Mouse (Mus musculus) liver, embryonic 14.5 days (tissue): ENCODE measurements around the gene Ap3s2. TPM values are rescaled to one million over a fixed set of nuclear protein-coding genes. Genes with fewer than 3 reads are reported as not detected.

ENCODE experiments used
- ATAC-seq: fragments of 200-750 bp; cut with Nextera tagmentation; 2 replicates; pipeline ENCODE4 v1.8.0; 2017; ENCODE audit warnings: moderate number of reproducible peaks, mild to moderate bottlenecking, moderate library complexity; ENCODE audit not compliant: insufficient read depth
- DNase-seq, 3 experiments: peaks; one replicate each; pipeline ENCODE4 v3.0.0-alpha.2; 2012 to 2013; ENCODE audit warnings: low read depth in 3 of 3, low spot score in 3 of 3
- H3K27ac ChIP-seq: fragments of 300-500 bp; sonication (generic); 2 replicates; pipeline ENCODE4 v1.5.1; 2014; ENCODE audit warnings: moderate library complexity, mild to moderate bottlenecking, control low read depth, inconsistent platforms
- H3K27me3 ChIP-seq: fragments of 300-500 bp; sonication (generic); 2 replicates; pipeline ENCODE4 v1.6.1; 2014; ENCODE audit warnings: mild to moderate bottlenecking, low read length, moderate library complexity; ENCODE audit not compliant: control insufficient read depth, insufficient read depth
- H3K36me3 ChIP-seq: fragments of 300-500 bp; sonication (generic); replicated peaks from 2 replicates; pipeline ENCODE4 v1.6.1; 2014; ENCODE audit warnings: low read depth; ENCODE audit not compliant: control insufficient read depth, insufficient read depth
- H3K4me1 ChIP-seq, 2 experiments: fragments of 200-500 bp in 1 of 2; fragments of 300-500 bp in 1 of 2; sonication (generic) in 1 of 2; replicated peaks; 2 replicates each; pipeline ENCODE4 v1.6.1; 2012 to 2014; ENCODE audit warnings: antibody characterized with exemption in 1 of 2, inconsistent platforms in 1 of 2, low read length in 1 of 2; ENCODE audit not compliant: control insufficient read depth in 2 of 2, insufficient read depth in 2 of 2
- H3K4me2 ChIP-seq: fragments of 300-500 bp; sonication (generic); 2 replicates; pipeline ENCODE4 v1.6.1; 2014; ENCODE audit warnings: low read depth, mild to moderate bottlenecking, control low read depth, moderate library complexity
- H3K4me3 ChIP-seq, 2 experiments: fragments of 200-500 bp in 1 of 2; fragments of 300-500 bp in 1 of 2; sonication (generic) in 1 of 2; 2 replicates each; pipeline ENCODE4 v1.5.1; 2012 to 2014; ENCODE audit warnings: low read depth in 2 of 2, low read length in 2 of 2, mild to moderate bottlenecking in 2 of 2, control low read depth in 1 of 2, inconsistent platforms in 1 of 2, moderate library complexity in 1 of 2; ENCODE audit not compliant: insufficient read depth in 1 of 2
- H3K9ac ChIP-seq: fragments of 300-500 bp; sonication (generic); replicated peaks from 2 replicates; pipeline ENCODE4 v1.6.1; 2014; ENCODE audit warnings: mild to moderate bottlenecking, control low read depth, moderate library complexity
- H3K9me3 ChIP-seq: fragments of 300-500 bp; sonication (generic); 2 replicates; pipeline ENCODE4 v1.6.1; 2016; ENCODE audit warnings: low read length, mixed read lengths; ENCODE audit not compliant: control insufficient read depth
- CTCF ChIP-seq: IDR thresholded peaks from 2 replicates; pipeline ENCODE4 v1.5.1; 2016; ENCODE audit warnings: antibody characterized with exemption, low read depth, control low read depth
- EP300 ChIP-seq: IDR thresholded peaks from 2 replicates; pipeline ENCODE4 v1.6.1; 2016; ENCODE audit warnings: antibody characterized with exemption, low read depth
- WGBS: fragments of 180-500 bp; shearing (Covaris S2); extraction: QIAGEN DNeasy Blood & Tissue Kit; methylation state at CpG from one replicate; pipeline ENCODE4 v1.1.7; 2014; ENCODE audit not compliant: insufficient replicate concordance; 5-methylcytosine and 5-hydroxymethylcytosine counted together
- polyA plus RNA-seq, 2 experiments: library from polyadenylated mRNA; depleted of rRNA in 1 of 2; stranded (reverse) in 1 of 2; unstranded in 1 of 2; fragments of >200 nt; fragmentation: Nextera tagmentation in 1 of 2; extraction: Ambion mirVana in 1 of 2; gene quantifications; 2 replicates each; pipeline versions ENCODE4 v1.2.1 to v1.2.3; 2012 to 2014

Ap3s2 gene
- polyA plus RNA-seq, 2 experiments = 5.6 to 12.2 TPM

DNA sequence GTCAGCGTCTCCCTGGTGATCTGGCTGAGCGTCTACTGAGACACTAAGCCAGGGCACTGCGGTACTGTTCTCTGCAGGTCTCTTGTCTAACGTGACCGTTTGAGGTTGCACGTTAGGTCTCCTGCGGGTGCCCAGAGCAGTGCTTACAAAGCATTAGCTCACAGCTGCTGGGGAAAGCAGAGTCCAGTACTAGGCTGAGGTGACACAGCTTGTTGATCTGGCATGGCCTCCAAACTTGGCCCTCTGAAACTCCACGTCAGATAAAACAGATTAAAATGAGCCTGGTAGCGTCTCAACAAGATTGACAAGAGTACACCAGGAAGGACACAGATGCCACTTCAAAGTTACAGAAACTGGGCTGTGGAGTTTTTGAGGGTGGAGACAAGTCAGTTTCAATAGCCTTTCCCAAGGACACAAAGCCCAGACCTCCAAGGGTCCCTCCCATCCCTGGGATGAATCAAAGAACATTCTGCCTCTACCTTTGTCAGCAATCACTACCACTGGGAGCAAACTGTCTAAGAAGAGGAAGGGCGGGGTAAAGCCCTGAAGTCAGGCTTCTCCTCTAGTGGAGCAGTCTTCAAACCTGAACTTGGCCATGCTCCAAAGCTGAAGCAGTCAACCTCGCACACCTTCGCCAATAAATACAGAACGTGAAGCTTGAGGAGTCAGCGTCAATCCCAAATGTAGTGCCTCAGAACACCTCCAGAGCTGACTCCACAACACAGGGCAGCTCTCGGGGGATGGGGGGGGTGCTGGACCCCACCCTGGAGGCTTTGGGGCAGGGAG is 29.8 kb downstream of the Ap3s2 start:
- H3K27me3 ChIP-seq = no peaks in the 10 kb centered on the region
- H3K9me3 ChIP-seq = no peaks in the 10 kb centered on the region
- H3K27ac ChIP-seq = no peak overlapping the region
- WGBS = 81% methylated on average over 15 of the region's 15 CpGs
- no peaks in the 10 kb centered on the region for H3K36me3 ChIP-seq
- no peak for ATAC-seq
- H3K4me3 ChIP-seq = no peak overlapping the region
- no peak overlapping the region for H3K4me2 ChIP-seq
- TF ChIP-seq CTCF = no peak
- TF ChIP-seq EP300 = no peak
- no peak overlapping the region for H3K9ac ChIP-seq
- DNase-seq = no peak
- H3K4me1 ChIP-seq = no peaks in the 10 kb centered on the region

DNA sequence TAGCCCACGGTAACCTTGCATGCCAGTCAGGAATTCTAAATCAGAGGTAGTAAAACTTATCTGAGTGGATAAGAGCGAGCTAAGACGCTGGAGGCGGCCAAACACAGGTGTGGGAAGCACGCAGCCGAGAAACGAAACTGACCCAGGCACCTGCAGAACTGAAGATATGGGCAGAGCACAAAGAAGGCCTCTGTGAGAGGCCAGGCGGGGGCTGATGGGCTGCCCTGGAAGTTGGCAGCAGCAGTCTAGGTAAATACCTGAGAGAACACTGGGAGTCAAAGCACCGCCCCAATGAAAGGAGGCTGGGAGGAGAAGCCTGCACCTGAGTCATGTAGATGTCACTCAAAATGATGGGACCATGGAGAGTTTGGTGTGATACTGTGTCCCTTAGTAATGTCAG is 31.8 kb downstream of the Ap3s2 start:
- Histone ChIP-seq H3K4me1 (no peaks in the 10 kb centered on the region), H3K27ac (no peak overlapping the region), H3K4me3 (no peak overlapping the region)

DNA sequence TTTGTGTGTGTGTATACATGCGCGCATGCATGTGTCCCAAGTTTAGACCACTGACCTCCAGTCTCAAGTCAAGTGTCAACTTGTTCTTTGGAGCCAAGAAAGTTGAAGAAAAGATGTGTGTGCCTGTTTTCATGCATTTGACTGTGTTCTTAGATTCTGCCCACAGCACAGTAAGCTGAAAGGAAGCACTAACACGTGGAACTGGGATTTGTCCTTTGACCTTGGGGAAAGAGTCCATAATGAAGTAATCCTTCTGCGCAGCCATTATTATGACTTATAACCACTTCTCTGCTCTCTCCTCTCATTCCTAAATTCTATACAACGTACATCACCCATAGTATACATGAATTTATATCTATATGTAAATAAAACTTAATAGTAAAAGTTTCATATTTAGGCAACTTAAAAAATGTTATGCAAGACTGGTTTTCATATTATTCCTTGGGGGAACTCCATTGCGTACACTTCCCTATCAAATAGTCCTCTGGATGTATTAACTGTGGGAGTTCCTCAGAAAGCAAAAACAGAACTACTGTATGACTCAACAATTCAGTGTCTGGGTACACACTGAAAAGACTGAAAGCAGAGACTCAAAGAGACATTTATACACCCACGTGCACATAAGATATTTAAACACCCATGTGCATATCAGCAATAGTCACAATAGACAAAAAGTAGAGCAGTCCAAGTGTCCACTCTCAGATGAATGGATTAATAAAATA is 36.7 kb downstream of the Ap3s2 start:
- no peak for ATAC-seq
- WGBS = 75% methylated on average over 7 of the region's 7 CpGs
- no peaks in the 10 kb centered on the region for H3K4me1 ChIP-seq
- no peak for DNase-seq
- no peak overlapping the region for H3K4me3 ChIP-seq
- H3K27me3 ChIP-seq = no peaks in the 10 kb centered on the region
- H3K27ac ChIP-seq = no peak overlapping the region
- TF ChIP-seq CTCF = no peak
- TF ChIP-seq EP300 = no peak
- H3K9me3 ChIP-seq = no peaks in the 10 kb centered on the region
- no peak overlapping the region for H3K4me2 ChIP-seq
- no peak overlapping the region for H3K9ac ChIP-seq
- H3K36me3 ChIP-seq = peaks cover 3% of the 10 kb centered on the region; the same call in 1 of the 2 replicates

More for the DNA sequence above, 31.8 kb downstream of the Ap3s2 start:
- Histone ChIP-seq H3K4me2 (no peak overlapping the region), H3K36me3 (no peaks in the 10 kb centered on the region), H3K9ac (no peak overlapping the region), H3K27me3 (no peaks in the 10 kb centered on the region), H3K9me3 (no peaks in the 10 kb centered on the region)
- ATAC-seq (no peak), DNase-seq (no peak)
- WGBS = 71% methylated on average over 9 of the region's 9 CpGs
- TF ChIP-seq EP300 (no peak), CTCF (no peak)

DNA sequence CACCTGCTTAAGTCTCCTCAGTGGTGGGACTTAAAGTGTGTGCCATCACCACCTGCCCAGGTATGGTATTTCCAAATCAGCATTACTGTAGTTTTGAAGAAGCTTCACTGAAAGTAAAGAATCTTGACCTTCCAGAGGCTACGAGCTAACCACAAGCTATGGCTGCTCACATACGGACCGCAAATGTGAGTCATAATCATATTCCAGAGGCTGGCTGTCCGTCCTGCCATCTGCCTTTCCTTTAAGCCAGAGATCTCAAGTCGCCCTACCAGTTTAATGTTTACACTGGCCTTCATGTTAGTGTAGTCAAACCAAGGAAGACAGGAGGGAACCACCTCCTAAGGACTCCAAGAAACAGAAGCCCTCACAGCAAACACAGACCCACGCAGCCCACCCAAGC is 38.5 kb downstream of the Ap3s2 start:
- TF ChIP-seq CTCF = no peak
- TF ChIP-seq EP300 = no peak
- 72% methylated on average over 6 of the region's 6 CpGs for WGBS

DNA sequence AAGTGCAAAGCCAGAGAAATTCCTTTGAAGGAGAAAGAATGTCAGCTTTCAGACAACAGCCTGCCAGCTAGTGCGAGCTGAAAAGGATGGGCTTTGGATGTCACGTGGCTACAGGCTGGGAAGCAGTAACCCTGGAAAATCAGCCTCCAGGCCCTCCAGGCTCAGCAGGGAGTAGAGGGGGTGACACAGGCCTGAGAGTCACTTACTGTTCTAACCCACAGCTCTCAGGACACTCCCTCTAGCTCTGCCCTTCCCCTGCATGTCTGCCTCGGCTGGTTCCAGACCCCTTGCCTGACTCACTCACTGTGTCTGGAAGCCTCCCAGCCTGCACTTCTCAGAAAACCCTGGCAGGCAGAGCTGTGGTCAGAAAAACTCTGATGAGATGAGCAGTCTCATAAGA is 39.5 kb downstream of the Ap3s2 start:
- Histone ChIP-seq H3K36me3 (peaks cover 3% of the 10 kb centered on the region; the same call in 1 of the 2 replicates), H3K9me3 (no peaks in the 10 kb centered on the region), H3K27ac (no peak overlapping the region), H3K4me1 (no peaks in the 10 kb centered on the region), H3K4me3 (no peak overlapping the region), H3K27me3 (no peaks in the 10 kb centered on the region), H3K4me2 (no peak overlapping the region), H3K9ac (no peak overlapping the region)
- DNase-seq (no peak), ATAC-seq (no peak)
- TF ChIP-seq EP300 (no peak), CTCF (no peak)
- WGBS = 64% methylated on average over 3 of the region's 3 CpGs

More for the DNA sequence above, 38.5 kb downstream of the Ap3s2 start:
- ATAC-seq (no peak), DNase-seq (no peak)
- Histone ChIP-seq H3K4me2 (no peak overlapping the region), H3K4me3 (no peak overlapping the region), H3K36me3 (peaks cover 3% of the 10 kb centered on the region; the same call in 1 of the 2 replicates), H3K9me3 (no peaks in the 10 kb centered on the region), H3K27ac (no peak overlapping the region), H3K9ac (no peak overlapping the region), H3K4me1 (no peaks in the 10 kb centered on the region), H3K27me3 (no peaks in the 10 kb centered on the region)
